Mouse (Mus musculus) heart, embryonic 14.5 days (tissue): ENCODE results near the gene Dgkq. TPM values are rescaled to one million over a fixed set of nuclear protein-coding genes. Genes with fewer than 3 reads are reported as not detected.

Experiments
- ATAC-seq: fragments of 200-750 bp; cut with Nextera tagmentation; 2 replicates; pipeline ENCODE4 v1.8.0; 2017; ENCODE audit warnings: low read depth, moderate TSS enrichment; ENCODE audit not compliant: insufficient number of reproducible peaks, insufficient read depth, low FRiP score
- H3K27ac ChIP-seq, 2 experiments: fragments of 200-500 bp in 1 of 2; fragments of 300-500 bp in 1 of 2; sonication (generic) in 1 of 2; replicated peaks in 1 of 2; 2 replicates each; pipeline ENCODE4 v1.5.1; 2012 to 2014; ENCODE audit warnings: low read depth in 2 of 2, low read length in 2 of 2, control low read depth in 1 of 2, mild to moderate bottlenecking in 1 of 2, mixed read lengths in 1 of 2; ENCODE audit not compliant: control insufficient read depth in 1 of 2, insufficient read depth in 1 of 2
- H3K27me3 ChIP-seq: fragments of 300-500 bp; sonication (generic); 2 replicates; pipeline ENCODE4 v1.6.1; 2014; ENCODE audit warnings: mild to moderate bottlenecking, low read length, control low read depth; ENCODE audit not compliant: control insufficient read depth, insufficient read depth
- H3K36me3 ChIP-seq: fragments of 300-500 bp; sonication (generic); 2 replicates; pipeline ENCODE4 v1.6.1; 2014; ENCODE audit warnings: mild to moderate bottlenecking, control low read depth, low read length, mixed read lengths; ENCODE audit not compliant: control insufficient read depth, insufficient read depth
- H3K4me1 ChIP-seq, 2 experiments: fragments of 200-500 bp in 1 of 2; fragments of 300-500 bp in 1 of 2; sonication (generic) in 1 of 2; 2 replicates each; pipeline ENCODE4 v1.6.1; 2012 to 2014; ENCODE audit warnings: low read length in 2 of 2, control low read depth in 1 of 2, mixed read lengths in 1 of 2; ENCODE audit not compliant: control insufficient read depth in 2 of 2, insufficient read depth in 2 of 2
- H3K4me2 ChIP-seq: fragments of 300-500 bp; sonication (generic); 2 replicates; pipeline ENCODE4 v1.6.1; 2014; ENCODE audit warnings: mild to moderate bottlenecking, low read length
- H3K4me3 ChIP-seq, 2 experiments: fragments of 200-500 bp in 1 of 2; fragments of 300-500 bp in 1 of 2; sonication (generic) in 1 of 2; 2 replicates each; pipeline ENCODE4 v1.5.1; 2012 to 2014; ENCODE audit warnings: low read length in 2 of 2, mild to moderate bottlenecking in 2 of 2, control low read depth in 1 of 2, low read depth in 1 of 2, moderate library complexity in 1 of 2; ENCODE audit not compliant: control insufficient read depth in 1 of 2, insufficient read depth in 1 of 2
- H3K9ac ChIP-seq: fragments of 300-500 bp; sonication (generic); 2 replicates; pipeline ENCODE4 v1.6.1; 2014; ENCODE audit warnings: mild to moderate bottlenecking, low read length
- H3K9me3 ChIP-seq: fragments of 300-500 bp; sonication (generic); 2 replicates; pipeline ENCODE4 v1.6.1; 2016; ENCODE audit warnings: low read length, control low read depth; ENCODE audit not compliant: control insufficient read depth
- WGBS: fragments of 180-500 bp; shearing (Covaris S2); extraction: QIAGEN DNeasy Blood & Tissue Kit; methylation state at CpG from one replicate; pipeline ENCODE4 v1.1.7; 2014; 5-methylcytosine and 5-hydroxymethylcytosine counted together
- polyA plus RNA-seq: library from polyadenylated mRNA; unstranded; fragments of >200 nt; fragmentation: Nextera tagmentation; extraction: Ambion mirVana; gene quantifications from 2 replicates; pipeline ENCODE4 v1.2.1, GENCODE M21; 2014

Dgkq gene
- polyA plus RNA-seq, 1 experiment from 2014 or later, result 6.6 TPM

- Histone ChIP-seq H3K36me3 (no peaks in the 10 kb centered on the region), H3K4me1 (peaks cover 44 to 64% of the 10 kb centered on the region in 2 experiments), H3K4me3 (no peak overlapping the region), H3K9me3 (no peaks in the 10 kb centered on the region), H3K27me3 (no peaks in the 10 kb centered on the region), H3K27ac (no peak overlapping the region), H3K9ac (no peak overlapping the region), H3K4me2 (0 out of 2 replicates have a peak overlapping the region, but pooled peaks have one; percentile 8)
- WGBS, result 80% methylated on average over 3 of the region's 3 CpGs
- ATAC-seq, result no peak
These were observed 27.1 kb upstream of the Dgkq start for GRCm38 (mm10) chr5:108696542-108696941.

- Histone ChIP-seq H3K9me3 (no peaks in the 10 kb centered on the region), H3K36me3 (no peaks in the 10 kb centered on the region), H3K4me2 (peak overlapping the region; percentile 81; the same call in 1 of the 2 replicates), H3K9ac (no peak overlapping the region; the same call in 1 of the 2 replicates), H3K4me3 (no peak overlapping the region), H3K4me1 (peaks cover 40 to 65% of the 10 kb centered on the region in 2 experiments), H3K27me3 (no peaks in the 10 kb centered on the region), H3K27ac (no peak overlapping the region)
- no peak for ATAC-seq
- WGBS, result 94% methylated on average over 9 of the region's 12 CpGs
These were observed 26.4 kb upstream of the Dgkq start for GRCm38 (mm10) chr5:108695861-108696260.

- Histone ChIP-seq H3K4me1 (peaks cover 30 to 52% of the 10 kb centered on the region in 2 experiments), H3K27me3 (no peaks in the 10 kb centered on the region), H3K27ac (peak overlapping the region; percentile 28 to 57; a peak in 2 of 4 replicates), H3K9me3 (no peaks in the 10 kb centered on the region), H3K9ac (peak overlapping the region; percentile 86), H3K36me3 (no peaks in the 10 kb centered on the region), H3K4me3 (peak overlapping the region; percentile 83 to 94), H3K4me2 (peak overlapping the region; percentile 81)
- peak; percentile 54 for ATAC-seq
- WGBS, result under 1% methylated on average over 94 of the region's 99 CpGs
These were observed 25.1 kb upstream of the Dgkq start for GRCm38 (mm10) chr5:108694352-108695261.

GRCm38 (mm10) chr5:108693872-108694288 lies 24.4 kb upstream of the Dgkq start:
- Histone ChIP-seq H3K9me3 (no peaks in the 10 kb centered on the region), H3K27ac (0 out of 4 replicates have a peak overlapping the region, but pooled peaks of 1 of the 2 experiments have one; percentile 57), H3K9ac (peak overlapping the region; percentile 86), H3K4me3 (peak overlapping the region; percentile 83 to 94), H3K27me3 (no peaks in the 10 kb centered on the region), H3K4me2 (peak overlapping the region; percentile 81), H3K4me1 (peaks cover 23 to 45% of the 10 kb centered on the region in 2 experiments), H3K36me3 (no peaks in the 10 kb centered on the region)
- under 1% methylated on average over 38 of the region's 43 CpGs for WGBS
- peak; percentile 91 for ATAC-seq

GRCm38 (mm10) chr5:108692271-108692670 lies 22.8 kb upstream of the Dgkq start, which contains the start of gene Fgfrl1:
TSS of gene Fgfrl1 (plus strand) at chr5:108692382.
- H3K4me2 ChIP-seq, result peak within 1 kb of the TSS; percentile 81
- 3% methylated on average over 12 of the region's 18 CpGs for WGBS
- peaks cover 19 to 38% of the 10 kb centered on the region in 2 experiments for H3K4me1 ChIP-seq
- peak within 1 kb of the TSS; percentile 41 for H3K9ac ChIP-seq
- no peaks in the 10 kb centered on the region for H3K27me3 ChIP-seq
- H3K9me3 ChIP-seq, result no peaks in the 10 kb centered on the region
- no peak within 1 kb of the TSS for H3K27ac ChIP-seq
- H3K36me3 ChIP-seq, result no peaks in the 10 kb centered on the region
- peak within 1 kb of the TSS; percentile 83 to 86 for H3K4me3 ChIP-seq
- ATAC-seq, result no peak

- no peaks in the 10 kb centered on the region for H3K36me3 ChIP-seq
- H3K27ac ChIP-seq, result no peak overlapping the region
- no peaks in the 10 kb centered on the region for H3K27me3 ChIP-seq
- H3K4me1 ChIP-seq, result peaks cover 16 to 27% of the 10 kb centered on the region in 2 experiments
- H3K9me3 ChIP-seq, result no peaks in the 10 kb centered on the region
- whole genome bisulfite sequencing, result 68% methylated on average over 4 of the region's 4 CpGs
- H3K4me3 ChIP-seq, result no peak overlapping the region
- H3K4me2 ChIP-seq, result no peak overlapping the region
- H3K9ac ChIP-seq, result no peak overlapping the region
- ATAC-seq, result no peak
These were observed 21.7 kb upstream of the Dgkq start for GRCm38 (mm10) chr5:108691152-108691551.

- ATAC-seq, result no peak
- Histone ChIP-seq H3K9me3 (no peaks in the 10 kb centered on the region), H3K4me3 (no peak overlapping the region), H3K4me1 (peaks cover 14 to 18% of the 10 kb centered on the region in 2 experiments), H3K4me2 (no peak overlapping the region), H3K27ac (no peak overlapping the region), H3K36me3 (no peaks in the 10 kb centered on the region), H3K9ac (no peak overlapping the region), H3K27me3 (no peaks in the 10 kb centered on the region)
- 77% methylated on average over 5 of the region's 5 CpGs for WGBS
These were observed 19.6 kb upstream of the Dgkq start for GRCm38 (mm10) chr5:108689091-108689490.
